Mouse (Mus musculus): ENCODE results near the gene Rnaset2a.

- TF ChIP-seq CTCF (IDR thresholded peaks at IDR 0.05; ENCODE audit: extremely low read depth, insufficient read depth, low read length) = no peak
- no peak for TF ChIP-seq POLR2A (IDR thresholded peaks at IDR 0.05; ENCODE audit: extremely low read depth, insufficient read depth, low read length)
These were observed 35.9 kb upstream of the Rnaset2a start for GRCm38 (mm10) chr17:8183815-8184214.
